Mouse (Mus musculus): ENCODE results near the gene Stk40. TPM values are rescaled to one million over a fixed set of nuclear protein-coding genes. Genes with fewer than 3 reads are reported as not detected.

Gene Stk40
- 38.7 and 39.0 TPM in 2 replicates for polyA plus RNA-seq (2015; fragmentation: Nextera tagmentation; extraction: Ambion mirVana)

DNA sequence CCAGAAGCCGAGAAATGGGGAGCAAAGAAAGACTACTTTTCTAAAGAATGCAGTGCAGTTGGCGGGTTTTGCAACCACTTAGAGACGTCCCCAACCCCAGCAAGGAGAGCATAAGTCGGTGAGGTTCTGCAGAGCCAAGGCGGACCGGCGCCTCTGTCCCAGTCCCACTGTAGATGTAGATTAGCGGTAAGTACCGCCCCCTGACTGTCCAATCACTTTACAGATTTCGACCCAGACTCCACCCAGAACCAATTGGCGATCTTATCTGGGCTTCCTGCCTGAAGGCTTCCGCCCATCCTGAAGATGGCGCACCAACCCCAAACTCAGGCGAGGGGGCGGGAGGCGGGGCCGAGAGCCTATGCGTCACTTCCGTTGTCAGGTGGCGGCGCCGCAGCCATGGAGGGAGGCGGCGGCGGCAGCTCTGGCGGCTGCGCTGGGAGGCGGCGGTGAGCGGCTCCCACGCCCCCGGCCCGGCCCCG lies at the start of gene Stk40:
Gene Stk40 (plus strand): TSS at position 368 of the 479 bp plus-strand sequence.
- peak within 1 kb of the TSS; percentile 87 for H3K9ac ChIP-seq
- H3K9me3 ChIP-seq, result no peaks in the 10 kb centered on the region
- 2% methylated on average over 34 of the region's 34 CpGs for WGBS
- H3K27me3 ChIP-seq, result no peaks in the 10 kb centered on the region
- peak within 1 kb of the TSS; percentile 97 for H3K4me2 ChIP-seq (replicated peaks)
- H3K4me3 ChIP-seq, result peak within 1 kb of the TSS; percentile 87
- ATAC-seq (ENCODE audit: low FRiP score, low read depth), result peak; percentile 98
- H3K27ac ChIP-seq, result peak within 1 kb of the TSS; percentile 29
- H3K36me3 ChIP-seq, result peaks cover 14% of the 10 kb centered on the region
- H3K4me1 ChIP-seq, result peaks cover 31% of the 10 kb centered on the region

DNA sequence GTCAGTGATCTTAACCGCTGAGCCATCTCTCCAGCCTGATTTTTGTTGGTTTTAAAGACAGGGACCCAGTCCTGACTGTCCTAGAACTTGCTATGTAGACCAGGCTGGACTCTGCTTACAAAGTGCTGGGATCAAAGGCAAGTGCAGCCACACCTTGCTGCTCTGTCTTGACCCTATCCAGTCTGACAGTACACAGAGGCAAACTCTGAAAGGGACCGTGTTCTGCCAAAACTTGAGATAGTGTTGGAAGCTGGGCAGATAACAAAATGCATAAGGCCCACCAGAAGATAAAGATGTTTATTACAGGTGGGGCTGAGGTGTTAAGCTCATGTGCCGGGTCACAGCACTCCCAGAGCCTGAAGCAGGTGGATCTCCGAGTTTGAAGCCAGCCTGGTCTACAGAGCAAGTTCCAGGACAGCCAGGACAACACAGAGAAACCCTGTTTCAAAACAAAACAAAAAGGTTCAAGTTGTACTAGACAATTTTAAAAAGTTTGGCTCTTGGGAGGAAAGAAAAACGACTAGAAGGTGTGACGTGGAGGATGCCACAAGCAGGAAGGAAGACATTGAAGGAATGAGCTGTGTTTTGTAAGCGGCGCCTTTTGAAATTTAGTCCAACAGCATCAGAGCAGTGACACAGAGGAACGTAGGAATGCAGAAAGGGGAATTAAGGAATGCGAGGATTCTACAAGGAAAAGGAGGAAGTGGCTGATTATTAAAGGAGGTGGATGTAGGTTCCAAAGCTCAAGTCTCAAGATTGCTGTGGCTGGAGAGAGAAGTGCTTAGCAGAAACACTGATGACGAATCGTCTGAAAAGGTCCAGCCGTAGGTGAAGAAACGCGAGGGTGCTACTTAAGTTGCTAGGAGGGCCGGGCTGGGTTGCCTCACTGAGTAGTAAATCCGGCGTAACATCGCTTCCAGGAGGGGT lies 46.3 kb upstream of the Stk40 start:
- peak overlapping the region; percentile 64 for H3K4me3 ChIP-seq
- H3K9ac ChIP-seq, result peak overlapping the region; percentile 67
- peaks cover 30% of the 10 kb centered on the region for H3K36me3 ChIP-seq
- no peaks in the 10 kb centered on the region for H3K9me3 ChIP-seq
- ATAC-seq (ENCODE audit: low FRiP score, low read depth), result no peak
- H3K4me2 ChIP-seq (replicated peaks), result peak overlapping the region; percentile 87
- peak overlapping the region; percentile 44; the same call in 1 of the 2 replicates for H3K27ac ChIP-seq
- no peaks in the 10 kb centered on the region for H3K27me3 ChIP-seq
- WGBS, result 12% methylated on average over 19 of the region's 19 CpGs
- H3K4me1 ChIP-seq, result peaks cover 14% of the 10 kb centered on the region

DNA sequence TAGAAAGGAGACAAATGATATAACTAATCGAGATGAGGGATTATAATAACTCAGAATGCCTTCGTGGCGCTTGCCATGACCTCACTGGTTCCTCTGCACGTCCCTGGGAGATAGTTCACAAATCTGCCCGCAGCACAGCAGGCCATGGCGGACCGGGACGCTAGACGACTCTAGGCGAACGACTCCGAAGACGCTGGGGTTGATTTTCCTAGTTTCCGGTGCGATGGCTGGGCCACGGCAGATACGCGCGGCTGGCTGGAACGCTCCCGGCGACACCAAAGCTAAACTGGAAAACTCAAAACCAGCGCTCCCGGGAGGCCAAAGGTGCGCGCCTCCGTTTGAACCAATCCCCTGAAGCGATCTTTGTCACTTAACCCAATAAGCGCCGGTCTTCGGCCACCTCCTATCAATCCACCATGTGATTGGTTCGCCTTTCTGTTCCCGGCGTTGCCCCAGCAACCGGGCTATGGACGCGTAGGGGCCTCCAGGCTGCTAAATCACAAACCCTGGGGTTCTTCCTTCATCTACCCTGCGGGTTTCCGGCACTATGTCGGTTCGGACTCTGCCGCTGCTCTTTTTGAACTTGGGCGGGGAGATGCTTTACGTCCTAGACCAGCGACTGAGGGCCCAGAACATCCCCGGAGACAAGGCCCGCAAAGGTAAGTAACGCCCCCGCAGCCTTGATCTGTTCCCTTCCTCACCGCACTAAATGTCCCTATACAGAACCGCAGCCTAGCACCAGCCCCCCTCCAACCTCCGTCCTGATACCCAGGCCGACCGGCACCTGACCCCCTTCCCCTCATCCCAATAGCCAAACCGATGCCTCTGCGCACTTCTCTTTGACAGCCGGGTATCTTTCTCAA lies 45.4 kb upstream of the Stk40 start, which contains the start of gene Oscp1:
Gene Oscp1 (plus strand): TSS at position 432 of the 863 bp plus-strand sequence.
- H3K4me1 ChIP-seq, result peaks cover 14% of the 10 kb centered on the region
- H3K27ac ChIP-seq, result peak within 1 kb of the TSS; percentile 44; the same call in 1 of the 2 replicates
- H3K36me3 ChIP-seq, result peaks cover 27% of the 10 kb centered on the region
- H3K27me3 ChIP-seq, result no peaks in the 10 kb centered on the region
- H3K9ac ChIP-seq, result peak within 1 kb of the TSS; percentile 76
- peak; percentile 99 for ATAC-seq (ENCODE audit: low FRiP score, low read depth)
- peak within 1 kb of the TSS; percentile 87 for H3K4me2 ChIP-seq (replicated peaks)
- no peaks in the 10 kb centered on the region for H3K9me3 ChIP-seq
- H3K4me3 ChIP-seq, result peak within 1 kb of the TSS; percentile 64
- WGBS, result under 1% methylated on average over 57 of the region's 57 CpGs

DNA sequence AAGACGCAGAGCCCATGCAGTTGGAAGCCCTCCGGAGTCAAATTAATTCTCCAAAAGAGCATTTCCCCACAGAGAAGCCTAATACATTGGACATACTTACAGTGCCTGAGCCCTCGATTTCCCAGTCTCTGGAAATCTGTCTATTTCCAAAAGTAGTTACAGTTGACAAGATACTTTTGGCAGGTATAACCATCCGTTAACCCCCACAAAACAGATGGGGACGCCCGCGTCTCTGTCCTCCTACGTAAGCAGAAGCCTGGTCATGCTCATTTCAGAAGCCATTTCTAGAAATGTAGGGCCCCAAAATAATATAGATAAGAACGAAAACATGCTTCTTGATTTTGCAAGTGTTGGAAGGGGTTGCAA lies 44.8 kb upstream of the Stk40 start:
- Histone ChIP-seq H3K4me2 (replicated peaks) (peak overlapping the region; percentile 87), H3K9me3 (no peaks in the 10 kb centered on the region), H3K27me3 (no peaks in the 10 kb centered on the region), H3K9ac (peak overlapping the region; percentile 76), H3K4me1 (peaks cover 14% of the 10 kb centered on the region), H3K27ac (no peak overlapping the region), H3K4me3 (peak overlapping the region; percentile 64), H3K36me3 (peaks cover 21% of the 10 kb centered on the region)
- 49% methylated on average over 9 of the region's 9 CpGs for WGBS
- no peak for ATAC-seq (ENCODE audit: low FRiP score, low read depth)

DNA sequence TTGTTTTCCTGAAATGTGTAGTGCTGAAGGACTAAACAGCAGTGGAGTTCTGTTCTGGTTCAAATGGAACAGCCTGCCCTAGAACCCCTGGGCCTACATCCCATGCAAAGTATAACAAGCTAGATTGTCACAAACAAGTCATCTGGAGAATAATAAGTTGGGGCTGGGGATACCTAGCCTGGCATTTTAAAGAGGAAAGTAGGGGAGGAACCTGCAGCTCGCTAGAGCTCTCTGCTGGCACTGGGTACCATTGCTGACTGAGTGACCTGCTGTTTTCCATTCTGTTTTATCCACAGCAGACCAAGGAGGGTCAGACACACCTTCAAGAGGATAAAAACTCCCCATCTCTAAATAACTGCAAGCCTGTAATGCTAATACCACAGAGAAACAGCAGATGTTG lies 40.9 kb upstream of the Stk40 start:
- 38% methylated on average over 1 of the region's 1 CpGs for WGBS
- ATAC-seq (ENCODE audit: low FRiP score, low read depth), result no peak
- H3K4me1 ChIP-seq, result peaks cover 5% of the 10 kb centered on the region
- H3K9me3 ChIP-seq, result no peaks in the 10 kb centered on the region
- H3K4me2 ChIP-seq (replicated peaks), result no peak overlapping the region
- H3K36me3 ChIP-seq, result no peaks in the 10 kb centered on the region
- H3K27me3 ChIP-seq, result no peaks in the 10 kb centered on the region
- no peak overlapping the region for H3K9ac ChIP-seq
- no peak overlapping the region for H3K27ac ChIP-seq
- H3K4me3 ChIP-seq, result no peak overlapping the region

DNA sequence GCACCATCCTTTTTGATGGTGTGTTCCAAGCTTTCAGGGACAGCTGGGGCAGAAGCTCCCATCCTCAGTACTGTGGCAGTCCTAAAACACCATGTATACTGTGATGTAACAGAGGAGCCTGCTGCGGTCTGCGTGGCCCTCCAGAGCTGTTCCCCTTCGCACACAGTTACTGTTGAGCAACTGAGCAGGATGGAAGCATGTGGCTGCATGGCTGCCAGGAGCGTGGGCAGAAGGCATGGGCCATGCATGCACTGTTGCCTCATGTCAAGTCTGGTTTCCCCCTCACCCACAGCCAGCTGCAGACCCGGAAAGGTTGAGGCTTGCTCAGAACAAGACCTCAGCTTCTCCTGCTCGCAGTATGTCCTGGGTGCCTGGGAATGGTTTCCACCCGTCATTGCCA lies 38.5 kb upstream of the Stk40 start:
- no peaks in the 10 kb centered on the region for H3K36me3 ChIP-seq
- H3K9me3 ChIP-seq, result no peaks in the 10 kb centered on the region
- no peak overlapping the region for H3K27ac ChIP-seq
- H3K4me1 ChIP-seq, result no peaks in the 10 kb centered on the region
- no peaks in the 10 kb centered on the region for H3K27me3 ChIP-seq
- H3K4me3 ChIP-seq, result no peak overlapping the region
- H3K4me2 ChIP-seq (replicated peaks), result no peak overlapping the region
- no peak for ATAC-seq (ENCODE audit: low FRiP score, low read depth)
- no peak overlapping the region for H3K9ac ChIP-seq
- 91% methylated on average over 7 of the region's 7 CpGs for WGBS

DNA sequence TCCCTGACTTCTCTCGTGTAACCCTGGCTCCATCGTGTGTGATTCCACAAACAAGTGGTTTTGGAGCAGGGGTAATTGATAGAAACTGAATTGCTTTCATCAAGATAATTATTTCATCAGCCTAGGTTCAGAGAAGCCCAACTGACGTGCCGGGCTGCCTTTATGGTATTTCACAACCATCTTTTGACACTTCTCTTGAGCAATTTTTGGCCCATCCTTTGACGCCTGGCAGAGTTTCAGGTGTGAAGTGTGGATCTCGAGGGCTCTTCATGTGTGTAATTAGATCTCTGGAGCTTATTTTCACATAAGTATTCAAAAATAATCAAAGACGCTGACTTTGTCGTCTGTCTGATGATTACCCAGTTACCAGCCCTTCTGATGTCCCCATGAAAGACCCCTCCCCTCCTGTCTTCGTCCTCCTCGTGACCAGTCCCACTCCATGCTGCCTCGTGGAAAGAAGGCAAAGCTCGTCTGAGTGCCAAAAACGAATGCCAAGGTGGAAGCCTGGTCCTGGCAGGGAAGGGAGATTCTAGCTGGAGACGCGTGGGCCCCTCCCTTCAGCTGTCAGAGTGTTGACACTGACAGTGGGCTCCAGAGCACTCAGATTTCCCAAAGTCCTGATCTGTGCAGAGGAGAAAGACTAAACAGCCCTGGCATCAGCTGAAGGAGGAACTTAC lies 36.2 kb upstream of the Stk40 start:
- WGBS, result 71% methylated on average over 15 of the region's 15 CpGs
- H3K9me3 ChIP-seq, result no peaks in the 10 kb centered on the region
- no peak for ATAC-seq (ENCODE audit: low FRiP score, low read depth)

DNA sequence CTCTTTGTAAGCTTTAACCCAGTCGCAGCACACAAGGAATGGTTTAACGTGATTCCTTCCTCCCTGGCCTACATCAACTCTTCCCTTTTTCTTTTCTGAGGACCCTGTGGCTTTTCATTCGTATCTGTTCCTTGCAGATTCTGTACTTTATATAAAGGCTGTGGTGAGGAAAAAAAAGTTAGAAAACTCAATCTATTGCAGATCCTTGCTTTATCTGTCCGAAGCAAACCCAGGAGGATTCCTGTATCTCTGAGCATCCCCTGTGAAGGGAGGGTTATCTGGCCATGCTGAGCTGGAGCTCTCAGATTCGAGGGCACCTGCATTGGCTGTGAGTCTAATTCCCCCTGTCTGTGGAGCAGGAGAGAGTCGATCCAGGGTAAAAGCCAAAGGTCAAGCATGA lies 34.9 kb upstream of the Stk40 start:
- Histone ChIP-seq H3K9me3 (no peaks in the 10 kb centered on the region), H3K36me3 (no peaks in the 10 kb centered on the region), H3K27ac (no peak overlapping the region), H3K4me3 (no peak overlapping the region), H3K27me3 (no peaks in the 10 kb centered on the region), H3K4me1 (no peaks in the 10 kb centered on the region), H3K4me2 (replicated peaks) (no peak overlapping the region), H3K9ac (no peak overlapping the region)
- 85% methylated on average over 6 of the region's 6 CpGs for WGBS
- ATAC-seq (ENCODE audit: low FRiP score, low read depth), result no peak

More for the DNA sequence above, 36.2 kb upstream of the Stk40 start:
- Histone ChIP-seq H3K9ac (no peak overlapping the region), H3K27me3 (no peaks in the 10 kb centered on the region), H3K4me2 (replicated peaks) (no peak overlapping the region), H3K4me3 (no peak overlapping the region), H3K36me3 (no peaks in the 10 kb centered on the region), H3K4me1 (no peaks in the 10 kb centered on the region), H3K27ac (no peak overlapping the region)

DNA sequence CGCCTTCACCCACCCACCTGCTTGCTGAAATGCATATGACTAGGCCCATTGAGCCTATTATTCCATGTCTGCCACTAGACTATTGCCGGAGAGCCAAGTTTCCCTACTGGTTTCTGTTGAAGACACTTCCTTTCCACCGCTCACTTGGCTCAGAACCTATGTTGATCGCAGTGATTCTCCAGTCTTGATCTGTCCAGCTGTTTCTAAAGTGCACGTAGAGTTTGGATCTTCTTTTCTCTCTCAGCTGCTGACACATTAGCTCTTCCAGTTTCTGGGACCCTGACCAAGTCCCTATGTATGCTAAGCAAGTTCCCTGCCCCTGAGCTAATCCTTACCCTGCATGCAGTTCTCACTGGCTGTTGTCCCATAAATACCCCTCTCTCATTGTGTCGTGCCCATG lies 25.9 kb upstream of the Stk40 start:
- Histone ChIP-seq H3K9ac (no peak overlapping the region), H3K4me1 (no peaks in the 10 kb centered on the region), H3K36me3 (peaks cover 10% of the 10 kb centered on the region; the same call in 1 of the 2 replicates), H3K4me2 (replicated peaks) (no peak overlapping the region), H3K4me3 (no peak overlapping the region), H3K27me3 (no peaks in the 10 kb centered on the region), H3K27ac (no peak overlapping the region), H3K9me3 (no peaks in the 10 kb centered on the region)
- 80% methylated on average over 6 of the region's 6 CpGs for WGBS
- ATAC-seq (ENCODE audit: low FRiP score, low read depth), result no peak

DNA sequence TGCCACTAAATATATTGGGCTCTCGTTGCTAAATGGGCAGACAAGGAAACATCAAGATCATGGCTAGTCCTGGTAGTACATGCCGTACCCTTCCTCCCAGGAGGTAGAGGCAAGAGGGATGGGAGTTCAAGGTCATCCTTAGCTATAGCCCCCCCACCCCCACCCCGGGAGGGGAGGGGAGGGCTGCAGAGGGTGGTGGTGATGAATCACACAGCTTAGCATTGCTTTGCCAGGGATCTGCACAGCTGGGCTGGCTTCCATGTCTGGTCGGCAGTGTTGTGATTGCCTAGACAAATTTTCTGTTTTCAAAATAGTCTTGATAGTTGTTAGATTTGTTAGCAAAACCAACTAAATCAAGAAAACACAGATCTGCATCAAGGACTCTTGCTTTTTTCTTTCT lies 24.5 kb upstream of the Stk40 start:
- ATAC-seq (ENCODE audit: low FRiP score, low read depth), result no peak
- Histone ChIP-seq H3K4me3 (no peak overlapping the region), H3K27me3 (no peaks in the 10 kb centered on the region), H3K4me2 (replicated peaks) (no peak overlapping the region), H3K9me3 (no peaks in the 10 kb centered on the region), H3K36me3 (peaks cover 19% of the 10 kb centered on the region; the same call in 1 of the 2 replicates), H3K4me1 (no peaks in the 10 kb centered on the region), H3K9ac (no peak overlapping the region), H3K27ac (no peak overlapping the region)
- whole genome bisulfite sequencing, result 79% methylated on average over 4 of the region's 4 CpGs

DNA sequence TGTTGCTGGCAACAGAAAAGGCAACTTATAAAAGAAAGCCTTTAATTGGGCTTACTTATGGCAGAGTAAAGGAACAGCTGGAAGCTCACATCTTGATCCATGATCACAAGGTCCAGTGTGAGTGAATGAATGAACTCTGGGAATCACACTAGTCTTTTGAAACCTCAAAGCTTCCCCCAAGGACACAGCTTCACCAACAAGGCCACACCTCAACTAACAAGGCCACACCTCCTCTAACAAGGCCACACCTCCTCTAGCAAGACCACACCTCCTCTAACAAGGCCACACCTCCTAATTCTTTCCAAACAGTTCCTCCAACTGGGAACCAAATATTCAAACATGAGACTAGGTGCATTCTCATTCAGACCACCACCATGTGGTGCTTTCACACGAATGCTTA lies 22.2 kb upstream of the Stk40 start:
- Histone ChIP-seq H3K9me3 (no peaks in the 10 kb centered on the region), H3K36me3 (peaks cover 19% of the 10 kb centered on the region; the same call in 1 of the 2 replicates), H3K4me1 (no peaks in the 10 kb centered on the region), H3K4me3 (no peak overlapping the region), H3K9ac (no peak overlapping the region), H3K27ac (no peak overlapping the region), H3K27me3 (no peaks in the 10 kb centered on the region), H3K4me2 (replicated peaks) (no peak overlapping the region)
- WGBS, result 90% methylated on average over 1 of the region's 1 CpGs
- no peak for ATAC-seq (ENCODE audit: low FRiP score, low read depth)

Measured in limb, embryonic 13.5 days (tissue).